Mouse (Mus musculus): ENCODE results near the gene Ercc6.

The Ercc6 gene
- long read RNA-seq, experiment 1, partial matches to known transcripts: 1 of 1 reads
- long read RNA-seq, experiment 1, other reads (novel, unspliced or antisense): 0 of 1 reads
- long read RNA-seq, experiment 2, partial matches to known transcripts: 0 of 2 reads
- long read RNA-seq, experiment 2, other reads (novel, unspliced or antisense): 2 of 2 reads

DNA sequence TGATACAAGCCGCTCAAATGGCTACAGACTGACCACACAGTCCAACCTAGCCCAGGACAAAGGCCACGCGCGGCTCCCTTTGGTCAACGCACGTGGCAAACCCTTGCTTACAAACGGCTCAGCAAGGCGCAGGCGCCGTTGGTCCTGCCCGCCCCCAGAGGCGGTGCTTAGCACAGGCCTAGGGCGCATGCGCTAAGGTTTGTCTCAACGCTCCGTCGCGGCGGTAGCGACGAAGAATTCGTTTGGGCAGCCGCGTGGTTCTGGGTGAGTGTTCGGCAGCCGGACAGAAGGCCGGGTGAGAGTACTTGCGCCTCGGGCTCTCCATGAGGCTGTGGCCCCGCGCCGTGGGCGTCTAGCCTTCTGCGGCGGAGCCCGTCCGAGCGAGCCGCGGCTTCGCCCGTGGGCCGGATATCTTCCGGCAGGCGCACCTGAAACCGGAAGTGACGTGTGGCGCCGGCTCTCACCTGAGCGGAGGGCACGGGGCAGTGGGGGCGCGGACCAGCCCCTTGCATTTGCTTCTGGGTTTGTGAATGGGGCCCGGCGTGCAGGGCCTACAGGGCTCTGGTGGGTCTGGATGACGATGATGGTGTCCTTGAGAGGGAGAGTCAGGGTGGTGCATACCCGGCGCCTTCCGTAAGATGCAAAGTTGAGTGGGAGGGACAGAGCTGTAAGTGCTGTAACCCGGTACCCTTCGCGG lies at the start of gene Ercc6:
TSS of gene Ercc6 (plus strand) at position 186 of the 697 bp plus-strand sequence.
- intact Hi-C loops (cut with DNase I): no loop called here

DNA sequence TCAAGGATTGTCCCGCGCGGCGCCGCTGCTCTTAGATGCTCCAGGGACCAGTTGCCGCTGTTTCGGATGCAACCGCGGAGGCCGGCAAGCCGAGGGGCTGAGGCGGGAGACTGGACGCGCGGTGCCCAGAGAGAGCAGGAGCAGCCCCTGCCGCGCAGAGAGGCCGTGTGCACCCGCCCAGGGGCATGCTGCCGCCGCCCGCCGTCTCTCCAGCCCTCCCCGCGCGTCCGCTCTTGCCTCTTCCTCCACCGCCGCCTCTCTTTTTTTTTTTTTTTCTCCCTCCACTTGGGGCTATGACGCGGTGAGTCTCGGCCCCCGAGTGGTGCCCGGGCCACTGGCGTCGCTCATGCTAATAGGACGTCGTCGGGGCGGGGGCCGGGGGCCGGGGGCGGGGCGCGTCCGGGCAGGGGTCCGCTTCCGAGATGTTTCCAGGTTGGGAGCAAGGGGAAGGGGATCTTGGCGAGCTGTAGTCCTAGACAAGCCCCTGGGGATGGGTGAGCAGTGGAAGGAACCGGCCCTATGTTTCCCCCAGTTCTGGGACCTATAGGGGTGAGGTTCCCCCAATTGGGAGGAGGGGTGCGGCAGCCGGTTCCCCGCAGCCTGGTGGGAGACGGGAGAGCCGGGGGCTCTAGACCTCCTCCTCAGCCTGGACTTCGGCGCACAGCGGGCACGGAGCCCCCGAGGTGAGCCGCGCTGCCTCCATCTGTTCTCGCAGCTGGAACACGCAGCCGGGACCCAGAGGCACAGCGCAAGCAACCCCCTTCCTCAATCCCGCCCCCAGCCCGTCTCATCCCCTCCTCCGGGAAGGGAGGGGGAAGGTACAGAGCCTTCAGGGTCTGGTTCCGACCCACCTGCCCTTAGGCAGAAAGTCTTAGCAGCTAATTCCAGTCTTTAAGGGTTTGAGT lies 48.5 kb upstream of the Ercc6 start, which contains the start of gene Slc18a3:
TSS of gene Slc18a3 (minus strand) at position 250 of the 905 bp plus-strand sequence.
- intact Hi-C loops (cut with DNase I): no loop called here

DNA sequence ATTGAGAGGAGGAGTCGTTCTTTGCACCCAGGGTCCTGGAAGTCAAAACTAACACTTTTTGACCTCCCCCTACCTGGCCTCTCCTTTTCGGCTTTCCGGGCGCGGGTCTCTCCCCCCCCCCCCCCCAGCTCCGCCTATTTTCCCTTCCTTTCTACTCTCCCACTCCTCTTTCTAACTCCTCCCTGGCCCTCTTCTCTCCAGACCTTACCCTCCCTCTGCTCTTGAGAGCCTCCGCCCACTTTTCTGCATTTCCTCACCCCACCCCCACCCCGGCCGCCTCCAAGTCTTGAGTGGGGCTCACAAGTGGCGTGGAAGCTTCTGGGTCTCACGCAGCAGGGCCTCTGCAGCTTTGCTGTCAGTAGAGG lies 47.8 kb upstream of the Ercc6 start:
- intact Hi-C loops (cut with DNase I): no loop called here

DNA sequence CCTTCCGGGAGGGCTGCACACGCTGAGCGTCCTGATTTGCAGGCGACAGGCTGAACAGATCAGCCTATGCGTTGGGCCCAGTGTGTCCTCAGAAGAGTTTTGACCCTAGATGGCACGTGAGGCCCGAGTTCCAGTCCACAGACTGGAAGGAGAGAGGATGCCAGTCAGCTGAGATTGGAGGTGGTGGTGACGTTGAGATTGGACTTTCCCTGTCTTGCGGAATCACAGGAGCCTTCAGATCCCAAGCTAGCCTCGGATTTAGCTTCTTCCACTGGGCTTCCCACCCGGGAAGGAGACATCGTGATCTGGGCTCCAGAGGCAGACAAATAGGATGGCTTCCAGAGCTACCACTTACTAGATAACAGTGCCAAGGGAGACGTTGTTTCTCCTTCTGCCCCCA lies 47.4 kb upstream of the Ercc6 start, which contains the start of gene Chat:
TSS of gene Chat (minus strand) at position 101 of the 400 bp plus-strand sequence.
- intact Hi-C loops (cut with DNase I): no loop called here

DNA sequence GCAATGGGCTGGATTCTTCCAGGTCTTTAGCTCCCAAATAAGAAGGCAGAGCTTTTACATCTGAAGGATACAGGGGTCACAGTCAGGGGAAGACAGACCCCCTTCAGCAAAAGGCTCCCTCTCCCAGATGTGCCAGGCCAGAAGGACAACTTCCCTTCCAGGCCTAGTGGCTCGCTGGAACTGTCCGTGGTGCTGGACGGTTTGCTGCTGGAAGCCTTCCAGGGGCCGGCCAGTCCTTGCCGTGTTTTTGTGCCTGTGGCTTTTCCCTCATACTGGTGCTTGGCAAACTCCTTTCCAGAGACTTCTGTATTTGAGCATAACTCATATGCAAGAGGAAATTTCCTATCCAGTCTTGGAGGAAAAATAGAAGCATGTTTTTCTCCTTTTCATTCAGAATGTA lies 45.7 kb upstream of the Ercc6 start:
- intact Hi-C loops (cut with DNase I): no loop called here

DNA sequence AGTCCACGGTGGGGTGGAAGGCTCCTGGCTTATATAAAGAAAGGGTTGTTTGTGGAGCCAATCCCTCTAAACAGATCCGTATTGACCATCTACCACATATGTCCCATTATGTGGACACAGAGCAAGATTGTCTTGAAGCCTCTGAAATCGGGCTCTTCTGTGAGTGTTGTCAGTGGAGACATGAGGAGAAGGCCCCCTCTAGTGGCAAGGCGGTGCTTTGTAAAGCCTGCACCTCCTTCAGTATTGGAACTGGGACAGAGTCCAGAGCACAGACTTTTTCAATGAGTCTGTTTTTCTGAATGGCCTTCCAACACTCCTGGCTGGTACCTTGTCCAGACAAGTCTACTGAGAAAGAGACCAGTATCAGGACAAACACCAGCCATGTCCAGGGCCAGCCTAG lies 40.3 kb upstream of the Ercc6 start:
- intact Hi-C loops (cut with DNase I): loop anchor here (5.0 kb wide), 2 partner anchors 161 to 241 kb away; no protein-coding TSS in a partner anchor

DNA sequence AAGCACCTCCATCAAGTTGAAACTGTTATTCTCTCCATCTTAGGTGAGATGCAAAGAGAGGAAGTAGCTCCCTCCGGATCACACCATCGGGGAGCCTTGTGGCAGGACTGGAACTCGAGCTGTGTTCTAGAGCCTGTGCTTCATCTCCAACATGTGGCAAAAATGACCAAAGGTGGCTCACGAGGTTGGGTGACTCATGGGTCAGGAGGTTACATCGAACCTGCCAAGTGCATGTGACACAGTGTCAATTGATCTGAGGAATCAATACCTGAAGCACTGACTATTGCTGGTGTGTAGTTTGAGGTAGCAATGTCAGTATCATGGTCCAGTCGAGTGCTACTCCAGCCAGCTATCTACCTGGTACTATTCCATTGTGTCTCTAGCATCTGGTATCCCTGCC lies 36.8 kb upstream of the Ercc6 start:
- intact Hi-C loops (cut with DNase I): no loop called here

DNA sequence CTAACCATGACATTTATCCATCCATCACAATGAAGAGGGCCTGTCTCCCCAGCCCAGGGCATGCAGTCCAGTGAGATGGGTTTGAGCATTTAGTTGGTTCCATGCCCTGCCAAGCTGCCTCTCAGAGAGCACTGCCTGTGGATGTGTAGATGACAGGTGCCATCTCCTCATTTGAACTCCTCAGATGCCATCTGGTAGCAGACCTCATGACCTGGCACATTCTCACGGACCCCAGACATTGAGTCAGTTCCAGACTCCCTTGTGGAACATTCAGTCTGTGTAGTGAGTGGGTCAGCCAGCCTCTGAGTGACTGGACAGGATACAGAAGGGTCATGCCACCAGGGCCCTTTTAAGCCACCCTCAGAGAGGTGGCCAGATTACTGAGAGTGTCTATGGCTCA lies 35.7 kb upstream of the Ercc6 start:
- intact Hi-C loops (cut with DNase I): no loop called here

DNA sequence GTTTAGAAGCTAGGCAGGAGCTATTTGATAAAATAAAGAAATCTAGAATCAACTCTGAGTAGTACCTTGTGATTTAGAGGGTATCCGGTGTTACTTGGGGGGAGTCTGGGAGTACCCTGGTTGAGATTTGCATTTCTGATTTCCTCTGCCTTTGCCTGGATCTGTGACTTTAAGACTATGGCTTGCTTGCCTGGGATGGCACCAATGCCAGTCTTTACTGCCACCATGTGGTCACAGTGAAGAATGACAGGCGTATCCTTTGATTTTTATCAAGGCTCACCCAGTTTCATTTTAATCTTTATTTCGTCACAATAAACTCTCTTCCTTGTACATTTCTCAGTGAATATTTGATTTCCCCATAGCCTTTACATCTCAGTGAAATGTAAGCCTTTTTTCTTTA lies 31.3 kb upstream of the Ercc6 start:
- intact Hi-C loops (cut with DNase I): no loop called here

DNA sequence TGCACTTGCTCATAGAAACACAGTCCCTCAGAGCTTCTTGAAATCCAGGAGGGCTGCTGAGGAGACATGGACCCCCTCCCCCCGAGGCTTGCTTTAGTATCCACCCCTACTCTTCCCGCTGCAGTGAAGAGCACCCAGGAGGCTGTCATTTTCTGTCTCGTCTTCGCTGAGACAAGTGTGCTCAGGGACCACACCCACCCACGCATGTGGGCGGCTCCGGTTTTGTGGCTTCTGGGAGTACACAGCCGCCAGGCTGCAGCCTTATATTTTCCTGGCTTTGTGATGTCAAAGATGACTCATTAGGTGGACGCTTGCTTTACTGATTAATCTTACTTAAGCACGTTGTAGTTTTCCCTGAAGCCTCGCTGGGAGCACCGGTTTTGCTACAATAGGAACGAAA lies 20.8 kb upstream of the Ercc6 start:
- intact Hi-C loops (cut with DNase I): no loop called here

DNA sequence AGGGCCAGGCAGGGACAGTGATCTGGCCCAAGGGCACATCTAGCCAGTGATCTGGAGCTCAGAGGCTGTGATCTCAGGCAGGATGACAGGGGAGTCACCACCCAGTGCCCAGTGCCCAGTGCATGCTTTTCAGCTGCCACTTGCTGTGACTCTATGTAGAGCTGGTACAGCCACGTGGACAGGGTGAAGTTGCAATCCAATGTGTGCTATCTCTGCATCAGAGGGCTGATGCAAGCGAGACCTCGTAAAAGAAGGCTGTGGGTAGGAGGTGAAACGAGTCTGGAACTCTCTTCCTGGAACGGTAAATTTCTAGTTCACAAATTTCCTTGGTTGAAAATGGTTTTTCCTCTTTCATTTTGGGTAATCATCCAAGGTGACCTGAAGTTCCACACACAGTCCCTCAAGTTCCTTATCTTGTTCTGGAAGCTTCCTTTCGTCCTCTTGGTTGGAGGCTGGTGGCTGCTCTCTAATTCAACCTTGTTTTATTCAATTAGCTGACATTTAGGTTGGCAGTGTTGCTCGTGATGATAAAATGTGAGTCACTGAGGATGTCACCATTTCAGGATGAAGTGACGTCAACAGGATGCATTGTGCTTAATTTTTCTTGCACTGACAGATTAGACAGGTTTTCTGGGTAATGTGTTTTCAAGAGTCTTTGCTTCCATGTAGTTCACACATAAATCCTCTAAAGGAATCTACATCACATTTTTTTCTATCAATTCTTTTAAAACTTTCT lies 17.0 kb upstream of the Ercc6 start:
- intact Hi-C loops (cut with DNase I): no loop called here

DNA sequence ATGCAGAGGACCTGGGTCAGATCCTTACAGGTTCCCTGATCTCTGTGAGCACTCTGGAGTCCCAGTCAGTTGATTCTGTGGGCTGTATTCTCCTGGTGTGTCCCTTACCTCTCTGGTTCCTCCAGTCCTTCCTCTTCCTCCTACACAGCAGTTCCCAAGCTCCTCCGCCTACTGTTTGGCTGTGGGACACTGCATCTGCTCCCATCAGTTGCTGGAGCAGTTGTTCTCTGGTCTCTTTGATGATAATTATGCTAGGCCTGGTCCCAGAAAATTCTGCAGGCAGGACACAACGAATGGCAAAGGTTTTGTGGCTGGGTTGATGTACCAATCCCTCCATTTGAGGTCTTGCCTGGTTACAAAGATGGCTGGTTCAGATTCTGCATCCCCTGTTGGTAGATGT lies 12.0 kb upstream of the Ercc6 start:
- intact Hi-C loops (cut with DNase I): no loop called here

DNA sequence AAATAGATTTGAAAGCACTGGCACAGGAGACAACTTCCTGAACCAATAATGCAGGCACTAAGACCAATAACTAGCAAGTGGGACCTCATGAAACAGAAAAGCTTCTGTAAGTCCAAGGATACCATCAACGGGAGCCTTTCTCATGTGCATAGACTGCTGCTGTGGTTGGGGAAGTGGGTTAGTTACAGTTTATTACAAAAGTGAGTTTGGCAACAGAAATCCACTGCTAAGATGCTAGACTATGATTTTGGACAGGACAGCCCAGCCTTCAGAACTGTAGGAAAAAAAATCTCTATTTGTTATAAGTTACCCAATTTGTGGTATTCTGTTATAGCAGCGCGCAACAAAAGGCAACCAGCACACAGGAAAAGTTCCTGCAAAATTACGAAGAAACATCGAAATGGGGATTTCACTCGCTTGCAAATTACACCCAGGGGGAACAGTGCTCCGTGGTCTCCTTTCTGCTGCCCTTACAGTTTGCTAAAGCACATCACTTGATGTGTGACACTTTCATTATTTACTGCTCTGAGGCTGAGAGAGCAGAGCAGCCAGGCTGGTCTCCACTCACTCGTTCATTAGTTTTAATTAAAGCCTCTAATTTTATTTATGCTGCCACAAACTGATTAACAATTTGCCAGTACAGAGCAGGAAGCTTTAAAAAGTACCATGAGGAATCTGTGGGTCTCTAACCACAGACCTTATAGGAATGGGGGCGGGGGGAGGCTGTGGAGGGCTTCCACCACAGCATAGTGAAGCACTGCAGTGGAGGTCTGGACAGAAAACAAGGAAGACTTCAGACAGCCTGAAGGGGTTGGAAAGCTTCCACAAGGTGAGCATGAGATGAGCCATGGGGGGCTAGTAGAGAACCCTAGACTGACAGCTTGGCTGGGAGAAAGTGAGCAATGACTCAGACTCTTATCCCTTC lies 10.3 kb upstream of the Ercc6 start:
- intact Hi-C loops (cut with DNase I): no loop called here

DNA sequence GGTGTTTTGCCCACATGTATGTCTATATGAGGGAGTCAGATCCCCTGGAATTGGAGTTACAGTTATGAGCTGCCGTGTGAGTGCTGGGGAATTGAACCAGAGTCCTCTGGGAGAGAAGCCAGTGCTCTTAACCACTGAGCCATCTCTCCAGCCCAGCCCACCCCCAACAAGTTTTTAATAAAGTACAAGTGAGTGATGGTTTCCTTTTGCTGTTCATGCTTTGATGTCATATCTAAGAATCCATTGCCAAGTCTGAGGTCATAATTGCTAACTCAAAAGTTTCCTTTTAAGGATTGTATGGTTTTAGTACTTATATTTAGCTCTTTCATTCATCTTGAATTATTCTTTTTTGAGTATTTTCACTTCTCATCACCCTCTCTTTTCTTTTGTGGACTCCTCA lies 9.4 kb upstream of the Ercc6 start:
- intact Hi-C loops (cut with DNase I): no loop called here

DNA sequence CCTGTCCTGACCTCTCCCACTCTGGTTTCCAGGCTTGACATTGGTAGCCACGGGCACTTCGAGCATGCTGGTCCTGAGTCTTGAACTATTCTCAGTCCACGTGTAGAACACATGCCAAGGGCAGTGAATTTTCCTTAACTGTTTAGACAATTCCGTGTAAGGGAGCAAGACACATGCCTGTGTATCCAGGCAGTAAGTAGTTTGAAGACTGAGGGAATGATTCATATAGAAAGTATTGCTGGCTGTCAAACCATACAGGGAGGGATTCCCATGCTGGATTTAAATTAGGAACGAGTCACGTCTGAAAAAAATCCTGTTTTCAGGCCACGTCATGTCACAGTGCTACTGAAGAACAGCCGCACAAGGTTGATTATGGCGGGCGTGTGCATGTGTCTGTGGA lies 7.0 kb upstream of the Ercc6 start:
- intact Hi-C loops (cut with DNase I): no loop called here

DNA sequence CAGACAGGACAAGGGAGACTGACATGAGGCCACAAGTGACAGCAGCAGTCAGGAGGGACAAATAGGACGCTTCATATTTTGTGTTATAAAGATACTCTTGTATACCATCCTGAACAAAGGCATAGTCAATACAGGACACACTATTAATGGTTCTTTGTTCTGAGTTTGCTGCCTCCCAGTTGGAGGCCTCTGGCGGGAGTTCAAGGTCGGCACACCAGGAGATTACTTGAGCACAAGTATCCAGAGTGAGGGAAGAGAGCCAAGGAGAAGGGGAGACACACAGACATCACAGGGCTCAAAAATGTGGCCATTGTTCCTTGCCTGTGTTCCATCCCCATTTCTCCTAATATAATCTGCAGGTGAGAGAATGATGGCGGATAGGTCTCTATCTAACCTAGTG lies 6.1 kb upstream of the Ercc6 start:
- intact Hi-C loops (cut with DNase I): no loop called here

DNA sequence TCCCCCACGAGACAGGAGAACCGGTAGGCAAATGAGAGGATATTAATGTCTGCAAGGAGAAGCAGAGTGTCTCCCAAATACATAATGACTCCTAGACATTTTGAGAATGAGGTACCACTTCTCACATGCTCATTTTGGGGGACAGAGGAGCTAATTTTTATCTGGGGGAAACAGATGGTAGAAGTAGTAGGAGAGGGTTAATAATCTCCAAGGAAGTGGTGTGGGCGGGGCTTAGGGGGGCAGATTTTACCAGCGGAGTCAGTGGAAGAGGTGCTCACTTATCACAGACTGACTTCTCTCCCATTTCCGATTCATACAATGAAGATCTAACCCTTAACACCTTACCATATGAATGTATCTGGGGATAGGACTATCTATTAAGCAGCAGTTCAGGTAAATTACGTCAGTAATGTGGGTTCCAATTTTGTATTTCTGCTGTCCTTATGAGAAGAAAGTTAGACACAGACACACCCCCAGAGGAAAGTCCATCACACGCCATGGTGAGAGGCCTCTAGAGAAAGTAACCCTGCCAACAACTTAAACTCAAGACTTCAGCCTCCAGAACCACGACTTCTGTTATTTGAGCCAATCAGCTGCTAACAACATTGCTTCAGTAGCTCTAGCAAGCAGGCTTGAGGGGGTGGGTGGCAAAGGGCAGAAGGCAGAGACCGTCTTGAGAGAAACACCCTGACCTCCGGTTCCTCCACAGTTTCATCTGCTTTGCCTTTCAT lies 5.1 kb upstream of the Ercc6 start:
- intact Hi-C loops (cut with DNase I): no loop called here

DNA sequence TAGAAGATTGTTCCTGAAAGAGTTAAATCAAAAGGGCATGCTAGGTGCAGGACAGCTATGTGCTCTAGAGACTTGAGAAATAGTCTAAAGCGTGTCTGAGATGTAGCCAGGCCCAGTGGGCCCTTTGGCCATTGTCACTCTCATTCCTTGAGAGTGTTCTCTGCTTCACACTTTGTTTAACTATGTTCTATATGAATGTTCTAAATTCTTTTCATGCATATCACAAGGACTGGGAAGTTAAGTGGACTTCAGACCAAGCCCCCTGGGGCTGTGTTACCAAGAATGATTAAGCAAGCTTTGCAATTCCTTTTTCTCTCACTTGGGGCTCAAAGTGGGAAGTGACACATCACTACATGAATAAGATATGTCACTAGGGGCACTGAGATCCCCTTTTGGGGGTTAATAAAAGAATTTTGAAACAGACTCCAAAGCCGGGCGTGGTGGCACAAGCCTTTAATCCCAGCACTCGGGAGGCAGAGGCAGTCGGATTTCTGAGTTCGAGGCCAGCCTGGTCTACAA lies 3.8 kb upstream of the Ercc6 start:
- intact Hi-C loops (cut with DNase I): no loop called here

DNA sequence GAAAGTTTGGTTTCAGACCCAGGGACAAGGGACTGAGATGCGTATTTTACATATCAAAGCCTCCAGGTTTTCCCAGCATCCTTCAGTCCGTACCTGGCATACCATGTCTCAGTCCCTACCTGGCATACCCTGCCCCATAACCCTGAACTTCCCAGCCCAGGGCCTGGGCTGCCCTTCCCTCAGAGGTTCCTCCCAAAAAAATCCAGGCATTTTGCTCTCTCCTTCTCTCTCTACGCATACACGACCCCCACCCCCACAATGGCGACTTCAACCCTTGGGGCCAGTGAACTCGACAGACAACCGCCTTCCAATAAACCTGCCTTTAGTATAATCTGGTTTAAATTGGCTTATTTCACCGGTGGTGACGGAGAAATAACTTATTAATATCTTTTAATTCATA lies 409 bp upstream of the Ercc6 start:
- intact Hi-C loops (cut with DNase I): no loop called here

Data from adrenal gland (tissue).